Mouse (Mus musculus) small intestine, adult 10 weeks (tissue): ENCODE results near the gene Galnt2. TPM values are rescaled to one million over a fixed set of nuclear protein-coding genes. Genes with fewer than 3 reads are reported as not detected.

Source experiments
- polyA plus RNA-seq: library from polyadenylated mRNA; stranded (reverse); fragments of 350-450 nt; fragmentation: Illumina TruSeq; extraction: RNeasy Lipid Tissue Mini Kit (QIAGEN cat#74804); gene quantifications from one replicate; pipeline ENCODE4 v1.2.3, GENCODE M21; 2014; ENCODE audit warnings: low replicate concordance

The Galnt2 gene
- 10.5 TPM for polyA plus RNA-seq

DNA sequence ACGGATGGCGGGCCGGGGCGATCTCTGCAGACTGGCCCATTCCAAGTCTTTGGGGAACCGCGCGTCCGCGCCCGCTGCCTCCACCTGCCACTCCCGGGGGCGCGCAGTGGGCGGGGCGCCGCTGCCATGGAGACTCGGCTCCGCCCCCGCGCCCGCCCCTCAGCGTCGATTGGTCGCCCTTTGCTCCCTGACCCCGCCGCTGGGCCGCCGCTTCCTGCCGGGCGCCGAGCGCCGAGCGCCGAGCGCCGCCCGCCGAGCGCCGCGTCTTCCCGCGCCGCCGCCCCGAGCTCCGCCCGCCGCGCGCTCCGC is at the start of gene Galnt2:
Gene Galnt2, plus strand, starts transcription at position 216 of the 309 bp plus-strand sequence.

Other genes with a start within 250 kb of the Galnt2 start
- 20.4 TPM for gene Abcb10, start 248.3 kb upstream of the Galnt2 start, polyA plus RNA-seq
- gene Taf5l, start 210.0 kb upstream of the Galnt2 start, polyA plus RNA-seq = 5.0 TPM
- gene Urb2, start 209.9 kb upstream of the Galnt2 start, polyA plus RNA-seq = 2.4 TPM
- 0.30 TPM for gene Pgbd5, start 208.3 kb downstream of the Galnt2 start, polyA plus RNA-seq